Mouse (Mus musculus) hindbrain, embryonic 16.5 days (tissue): Measurements from ENCODE around the gene Eef1akmt4. TPM values are rescaled to one million over a fixed set of nuclear protein-coding genes. Genes with fewer than 3 reads are reported as not detected.
A peak's percentile ranks its signal among the peaks of the same experiment; 100 is the strongest.
"Not testable (repeated sequence)": the region's sequence is repeated elsewhere in the genome, so short reads cannot be mapped to it uniquely, and the experiment has no call there.

ENCODE experiments used
- ATAC-seq: fragments of 200-750 bp; cut with Nextera tagmentation; 2 replicates; pipeline ENCODE4 v1.8.0; 2017; ENCODE audit warnings: moderate TSS enrichment, moderate library complexity
- H3K27ac ChIP-seq: fragments of 300-500 bp; sonication (generic); 2 replicates; pipeline ENCODE4 v1.5.1; 2014; ENCODE audit warnings: low read depth, mild to moderate bottlenecking, control low read depth, low read length, moderate library complexity
- H3K27me3 ChIP-seq: fragments of 300-500 bp; sonication (generic); replicated peaks from 2 replicates; pipeline ENCODE4 v1.6.1; 2014; ENCODE audit warnings: low read length; ENCODE audit not compliant: control insufficient read depth, insufficient read depth
- H3K36me3 ChIP-seq: fragments of 300-500 bp; sonication (generic); 2 replicates; pipeline ENCODE4 v1.6.1; 2014; ENCODE audit warnings: mild to moderate bottlenecking, low read length, moderate library complexity, mixed read lengths; ENCODE audit not compliant: control insufficient read depth, insufficient read depth
- H3K4me1 ChIP-seq: fragments of 300-500 bp; sonication (generic); 2 replicates; pipeline ENCODE4 v1.6.1; 2014; ENCODE audit warnings: low read depth, low read length; ENCODE audit not compliant: control insufficient read depth, insufficient read depth
- H3K4me2 ChIP-seq: fragments of 300-500 bp; sonication (generic); 2 replicates; pipeline ENCODE4 v1.6.1; 2014; ENCODE audit warnings: mild to moderate bottlenecking, low read length, control low read depth, moderate library complexity
- H3K4me3 ChIP-seq: fragments of 300-500 bp; sonication (generic); 2 replicates; pipeline ENCODE4 v1.5.1; 2014; ENCODE audit warnings: mild to moderate bottlenecking, low read length, control low read depth, moderate library complexity
- H3K9ac ChIP-seq: fragments of 300-500 bp; sonication (generic); 2 replicates; pipeline ENCODE4 v1.6.1; 2014; ENCODE audit warnings: low read depth, mild to moderate bottlenecking, control low read depth, low read length, moderate library complexity
- H3K9me3 ChIP-seq: fragments of 300-500 bp; sonication (generic); 2 replicates; pipeline ENCODE4 v1.6.1; 2014; ENCODE audit warnings: mild to moderate bottlenecking, low read length, moderate library complexity; ENCODE audit not compliant: control insufficient read depth
- WGBS: fragments of 180-500 bp; shearing (Covaris S2); extraction: QIAGEN DNeasy Blood & Tissue Kit; methylation state at CpG from one replicate; pipeline ENCODE4 v1.1.7; 2014; 5-methylcytosine and 5-hydroxymethylcytosine counted together
- microRNA counts: library from miRNA; unstranded; fragments of <30 nt; microRNA quantifications from one replicate; lab custom pipeline; 2016
- microRNA-seq: library from miRNA; unstranded; fragments of <30 nt; microRNA quantifications from one replicate; pipeline ENCODE4, GENCODE M21; 2017
- polyA plus RNA-seq: library from polyadenylated mRNA; unstranded; fragments of >200 nt; fragmentation: Nextera tagmentation; extraction: Ambion mirVana; gene quantifications from 2 replicates; pipeline ENCODE4 v1.2.1, GENCODE M21; 2015

The Eef1akmt4 gene
- polyA plus RNA-seq, 1 experiment from 2014 or later, result 8.5 TPM

DNA sequence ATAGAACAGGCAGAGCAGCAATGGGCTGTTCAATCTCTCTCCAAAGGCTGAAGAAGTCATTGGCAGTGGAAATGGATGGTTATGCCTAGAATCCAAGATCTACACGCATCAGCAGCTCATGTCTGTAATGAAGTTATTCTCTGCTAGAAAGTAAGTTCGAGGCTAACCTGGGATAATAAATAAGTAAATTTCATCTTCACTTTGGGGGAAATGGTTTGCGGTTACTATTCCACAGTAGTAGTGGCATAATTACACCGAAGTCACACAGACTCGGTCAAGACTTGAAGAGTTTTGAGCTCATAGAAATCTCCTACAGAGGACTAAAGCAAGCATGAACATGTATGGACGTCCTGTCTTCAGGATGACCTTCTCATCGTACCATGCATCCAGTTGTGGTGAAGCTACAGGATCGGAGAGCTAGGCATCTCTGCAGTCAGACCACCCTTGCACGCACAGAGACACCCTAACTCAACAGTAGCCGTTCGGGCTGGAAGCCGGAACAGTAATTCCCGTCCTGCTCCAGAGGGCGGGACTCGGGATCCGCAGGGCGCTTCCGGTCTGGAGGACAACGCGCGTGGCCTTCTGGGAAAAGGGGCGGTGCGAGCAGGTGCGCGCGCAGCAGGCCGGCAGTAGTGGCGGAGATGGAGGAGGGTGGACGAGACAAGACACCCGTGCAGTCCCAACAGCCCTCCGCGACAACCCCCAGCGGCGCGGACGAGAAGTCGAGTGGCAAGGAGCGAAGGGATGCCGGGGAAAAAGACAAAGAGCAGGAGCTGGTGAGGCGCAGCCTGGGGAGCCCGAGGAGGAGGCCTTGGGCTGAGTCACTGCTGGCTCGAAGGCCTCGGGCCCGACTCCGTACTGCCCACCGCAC lies 39.9 kb downstream of the Eef1akmt4 start, which contains the start of gene Psmd2:
Psmd2 (plus strand) TSS at position 577 of the 871 bp plus-strand sequence.
- ATAC-seq, result peak; percentile 97
- peaks cover 13% of the 10 kb centered on the region for H3K36me3 ChIP-seq
- H3K4me2 ChIP-seq, result peak within 1 kb of the TSS; percentile 66
- peak within 1 kb of the TSS; percentile 80 for H3K4me3 ChIP-seq
- WGBS, result 2% methylated on average over 43 of the region's 46 CpGs
- H3K9me3 ChIP-seq, result no peaks in the 10 kb centered on the region
- peak within 1 kb of the TSS; percentile 84 for H3K27ac ChIP-seq
- no peaks in the 10 kb centered on the region for H3K27me3 ChIP-seq
- peak within 1 kb of the TSS; percentile 90 for H3K9ac ChIP-seq
- peaks cover 16% of the 10 kb centered on the region for H3K4me1 ChIP-seq

DNA sequence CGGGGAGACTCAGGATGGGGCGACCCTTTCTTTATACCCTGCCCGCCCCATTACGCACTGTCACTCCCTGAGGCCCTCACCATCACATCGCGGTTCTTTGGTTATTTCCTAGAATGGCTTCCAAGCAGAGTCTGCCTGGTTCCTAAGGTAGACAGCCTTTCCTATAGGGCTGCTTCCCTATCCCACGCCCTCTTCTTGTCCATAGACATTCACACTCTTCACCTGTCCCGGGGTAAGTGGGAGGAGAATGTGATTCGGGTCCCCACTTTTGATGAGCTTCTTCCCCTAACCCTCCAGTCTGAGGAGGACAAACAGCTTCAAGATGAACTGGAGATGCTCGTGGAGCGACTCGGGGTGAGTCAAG lies 40.5 kb downstream of the Eef1akmt4 start:
- no peak for ATAC-seq
- Histone ChIP-seq H3K9ac (peak overlapping the region; percentile 90), H3K36me3 (peaks cover 19% of the 10 kb centered on the region), H3K4me3 (peak overlapping the region; percentile 80), H3K9me3 (no peaks in the 10 kb centered on the region), H3K4me2 (peak overlapping the region; percentile 66), H3K4me1 (peaks cover 16% of the 10 kb centered on the region), H3K27ac (peak overlapping the region; percentile 84), H3K27me3 (no peaks in the 10 kb centered on the region)
- WGBS, result 12% methylated on average over 12 of the region's 12 CpGs

DNA sequence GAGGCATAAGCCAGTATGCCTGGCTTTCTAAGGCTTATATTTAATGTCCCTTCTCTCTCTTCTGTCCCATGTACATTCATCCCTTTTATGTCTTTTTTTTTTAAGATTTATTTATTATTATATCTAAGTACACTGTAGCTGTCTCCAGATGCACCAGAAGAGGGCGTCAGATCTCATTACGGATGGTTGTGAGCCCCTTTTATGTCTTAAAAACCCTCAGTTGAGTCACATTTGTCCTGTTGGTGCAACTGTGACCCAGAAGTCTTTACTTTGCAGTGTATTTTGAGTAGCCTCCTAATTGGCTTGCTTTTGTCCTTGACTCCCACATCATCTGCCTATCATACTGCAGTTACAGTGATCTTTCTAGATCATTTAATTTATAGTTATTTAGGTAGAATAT lies 41.9 kb downstream of the Eef1akmt4 start:
- no peak for ATAC-seq
- no peak overlapping the region for H3K27ac ChIP-seq
- H3K4me1 ChIP-seq, result peaks cover 16% of the 10 kb centered on the region
- H3K9me3 ChIP-seq, result no peaks in the 10 kb centered on the region
- peak overlapping the region; percentile 66; the same call in 1 of the 2 replicates for H3K4me2 ChIP-seq
- 48% methylated on average over 2 of the region's 2 CpGs for WGBS
- peaks cover 26% of the 10 kb centered on the region for H3K36me3 ChIP-seq
- no peaks in the 10 kb centered on the region for H3K27me3 ChIP-seq
- H3K4me3 ChIP-seq, result no peak overlapping the region
- no peak overlapping the region for H3K9ac ChIP-seq

DNA sequence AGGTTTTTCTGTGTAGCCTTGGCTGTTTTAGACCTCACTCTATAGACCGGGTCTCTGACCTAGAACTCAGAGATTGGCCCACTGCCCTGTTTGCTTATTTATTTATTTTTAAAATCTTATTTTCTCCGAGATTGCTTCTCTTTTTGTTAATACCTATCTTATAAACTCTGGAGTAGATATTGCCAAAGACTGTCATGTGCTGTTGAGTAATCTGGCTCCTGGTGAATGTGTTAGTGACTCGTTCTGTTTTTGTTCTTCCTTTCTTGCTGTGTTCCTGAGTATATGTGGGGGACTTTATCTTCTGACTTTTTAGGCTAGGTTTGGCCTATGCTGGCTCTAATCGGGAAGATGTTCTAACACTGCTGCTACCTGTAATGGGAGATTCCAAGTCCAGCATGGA lies 46.3 kb downstream of the Eef1akmt4 start:
- Histone ChIP-seq H3K4me2 (no peak overlapping the region), H3K27me3 (no peaks in the 10 kb centered on the region), H3K27ac (no peak overlapping the region), H3K4me1 (peaks cover 8% of the 10 kb centered on the region), H3K4me3 (no peak overlapping the region), H3K9ac (no peak overlapping the region), H3K36me3 (peaks cover 59% of the 10 kb centered on the region), H3K9me3 (no peaks in the 10 kb centered on the region)
- 93% methylated on average over 4 of the region's 4 CpGs for whole genome bisulfite sequencing
- ATAC-seq, result no peak

DNA sequence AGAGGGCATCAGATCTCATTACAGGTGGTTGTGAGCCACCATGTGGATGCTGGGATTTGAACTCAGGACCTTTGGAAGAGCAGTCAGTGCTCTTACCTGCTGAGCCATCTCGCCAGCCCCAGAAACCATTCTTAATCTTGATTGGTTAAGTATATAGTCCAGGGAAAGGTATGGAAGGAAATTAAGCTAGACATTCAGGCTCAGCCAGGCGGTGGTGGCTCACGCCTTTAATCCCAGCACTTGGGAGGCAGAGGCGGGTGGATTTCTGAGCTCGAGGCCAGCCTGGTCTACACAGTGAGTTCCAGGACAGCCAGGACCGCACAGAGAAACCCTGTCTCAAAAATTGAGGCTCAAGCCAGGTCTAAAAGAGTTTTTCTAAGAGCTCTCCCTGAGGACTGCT lies 56.6 kb downstream of the Eef1akmt4 start, which contains the start of gene Eif4g1:
Eif4g1 (plus strand) TSS at position 301 of the 400 bp plus-strand sequence.
- WGBS, result 91% methylated on average over 3 of the region's 6 CpGs
- not testable (repeated sequence) for ATAC-seq

More for the DNA sequence above, 56.6 kb downstream of the Eef1akmt4 start, which contains the start of gene Eif4g1:
- H3K4me2 ChIP-seq, H3K4me3 ChIP-seq, H3K27ac ChIP-seq, H3K4me1 ChIP-seq, H3K36me3 ChIP-seq, H3K9me3 ChIP-seq, H3K27me3 ChIP-seq, H3K9ac ChIP-seq: not testable (repeated sequence)

MicroRNAs within 50 kb of the gene (microRNA counts, 519-probe panel; counts per million panel counts)
- 2,325 counts per million, percentile 55 among the panel's probes with 10 or more counts for microRNA mmu-miR-1224 (lab: Ali Mortazavi, UCI)

Small RNAs within 50 kb of the gene (microRNA-seq; reads per million reads assigned to microRNA genes)
- gene Mir1224, result 87.9 reads per million, percentile 47 among the genes with 10 or more reads in this experiment

Other genes with a start within 250 kb of the Eef1akmt4 start
- gene Abcc5, start 185.2 kb upstream of the Eef1akmt4 start, polyA plus RNA-seq, result 123 and 150 TPM in 2 replicates
- 97.3 and 104 TPM in 2 replicates for gene Eif2b5, start 112.8 kb upstream of the Eef1akmt4 start, polyA plus RNA-seq
- gene Dvl3, start 94.6 kb upstream of the Eef1akmt4 start, polyA plus RNA-seq, result 28.5 and 40.4 TPM in 2 replicates
- gene Ap2m1, start 76.1 kb upstream of the Eef1akmt4 start, polyA plus RNA-seq, result 1,253 and 1,320 TPM in 2 replicates
- gene Abcf3, start 63.0 kb upstream of the Eef1akmt4 start, polyA plus RNA-seq, result 81.0 and 90.7 TPM in 2 replicates
- 31.9 and 36.8 TPM in 2 replicates for gene Vwa5b2, start 22.1 kb upstream of the Eef1akmt4 start, polyA plus RNA-seq
- gene Gm49333, start within 50 bp of the Eef1akmt4 start, polyA plus RNA-seq, result not detected in 2 replicates
- 43.9 and 44.7 TPM in 2 replicates for gene Alg3, start 142 bp downstream of the Eef1akmt4 start, polyA plus RNA-seq
- gene Camk2n2, start 9.7 kb downstream of the Eef1akmt4 start, polyA plus RNA-seq, result 43.1 and 44.2 TPM in 2 replicates
- 17.4 and 18.6 TPM in 2 replicates for gene Ece2, start 18.2 kb downstream of the Eef1akmt4 start, polyA plus RNA-seq
- 372 and 378 TPM in 2 replicates for gene Psmd2, start 40.1 kb downstream of the Eef1akmt4 start, polyA plus RNA-seq
- gene Eif4g1, start 56.7 kb downstream of the Eef1akmt4 start, polyA plus RNA-seq, result 133 and 143 TPM in 2 replicates
- 49.6 and 56.7 TPM in 2 replicates for gene Fam131a, start 81.6 kb downstream of the Eef1akmt4 start, polyA plus RNA-seq
- gene Polr2h, start 106.1 kb downstream of the Eef1akmt4 start, polyA plus RNA-seq, result 87.7 and 94.6 TPM in 2 replicates
- 24.9 and 26.8 TPM in 2 replicates for gene Clcn2, start 106.2 kb downstream of the Eef1akmt4 start, polyA plus RNA-seq
- gene Chrd, start 121.5 kb downstream of the Eef1akmt4 start, polyA plus RNA-seq, result 7.3 and 7.5 TPM in 2 replicates
- gene Thpo, start 122.9 kb downstream of the Eef1akmt4 start, polyA plus RNA-seq, result 0.93 and 1.4 TPM in 2 replicates